Mouse (Mus musculus): ENCODE results near the gene Gss. TPM values are rescaled to one million over a fixed set of nuclear protein-coding genes. Genes with fewer than 3 reads are reported as not detected.
A peak's percentile ranks its signal among the peaks of the same experiment; 100 is the strongest.

Gene Gss
- polyA plus RNA-seq, 1 experiment: 55.3 TPM

- Histone ChIP-seq H3K79me2 (ENCODE audit: control insufficient read depth, insufficient read depth) (no peaks in the 10 kb centered on the region), H3K27me3 (ENCODE audit: control insufficient read depth, insufficient read depth, insufficient read length) (no peaks in the 10 kb centered on the region), H3K4me2 (ENCODE audit: low read depth) (peak overlapping the region; percentile 91), H3K36me3 (ENCODE audit: control insufficient read depth, insufficient read depth) (no peaks in the 10 kb centered on the region), H3K4me3 (peak overlapping the region; percentile 24), H3ac (ENCODE audit: control insufficient read depth, insufficient read length) (no peak overlapping the region)
- TF ChIP-seq MYOD1 (IDR thresholded peaks at IDR 0.05; ENCODE audit: control insufficient read depth in 1 of 3, insufficient read length in 2 of 3, low read depth in 2 of 3): no peak
- TF ChIP-seq USF1 (IDR thresholded peaks at IDR 0.05; ENCODE audit: low read depth): no peak
These were observed 79.1 kb downstream of the Gss start for GRCm38 (mm10) chr2:155513543-155513942.

Other genes with a start within 250 kb of the Gss start
- gene Pigu, start 235.4 kb downstream of the Gss start, polyA plus RNA-seq (2012; fragmentation: generic; extraction: Trizol): 27.0 TPM
- 100 TPM for gene Trp53inp2, start 211.8 kb downstream of the Gss start, polyA plus RNA-seq (2012; fragmentation: generic; extraction: Trizol)
- 11.0 TPM for gene Ncoa6, start 118.9 kb downstream of the Gss start, polyA plus RNA-seq (2012; fragmentation: generic; extraction: Trizol)
- 25.8 TPM for gene Acss2, start 74.9 kb downstream of the Gss start, polyA plus RNA-seq (2012; fragmentation: generic; extraction: Trizol)
- 6.6 TPM for gene Ggt7, start 74.6 kb downstream of the Gss start, polyA plus RNA-seq (2012; fragmentation: generic; extraction: Trizol)
- gene Myh7b, start 18.4 kb upstream of the Gss start, polyA plus RNA-seq (2012; fragmentation: generic; extraction: Trizol): 12.2 TPM
- gene Trpc4ap, start 99.6 kb upstream of the Gss start, polyA plus RNA-seq (2012; fragmentation: generic; extraction: Trizol): 89.0 TPM
- 21.9 TPM for gene Edem2, start 136.7 kb upstream of the Gss start, polyA plus RNA-seq (2012; fragmentation: generic; extraction: Trizol)
- not detected for gene Gm17581, start 143.1 kb upstream of the Gss start, polyA plus RNA-seq (2012; fragmentation: generic; extraction: Trizol)
- gene Procr, start 158.3 kb upstream of the Gss start, polyA plus RNA-seq (2012; fragmentation: generic; extraction: Trizol): 2.7 TPM
- 0.02 TPM for gene Mmp24, start 182.5 kb upstream of the Gss start, polyA plus RNA-seq (2012; fragmentation: generic; extraction: Trizol)
- 32.2 TPM for gene BC029722, start 226.6 kb upstream of the Gss start, polyA plus RNA-seq (2012; fragmentation: generic; extraction: Trizol)
- gene Eif6, start 234.1 kb upstream of the Gss start, polyA plus RNA-seq (2012; fragmentation: generic; extraction: Trizol): 198 TPM
- gene Fam83c, start 242.0 kb upstream of the Gss start, polyA plus RNA-seq (2012; fragmentation: generic; extraction: Trizol): not detected

All from myocyte (in vitro differentiated cells).